Mouse (Mus musculus) myocyte (in vitro differentiated cells): ENCODE data around the gene Rnf152. TPM values are rescaled to one million over a fixed set of nuclear protein-coding genes. Genes with fewer than 3 reads are reported as not detected.

ENCODE experiments used
- H3K27me3 ChIP-seq: one replicate; pipeline ENCODE4 v1.6.1; 2011; ENCODE audit not compliant: control insufficient read depth, insufficient read depth, insufficient read length
- H3K36me3 ChIP-seq: one replicate; pipeline ENCODE4 v1.6.1; 2011; ENCODE audit not compliant: control insufficient read depth, insufficient read depth
- H3K4me2 ChIP-seq: one replicate; pipeline ENCODE4 v1.6.1; 2011; ENCODE audit warnings: low read depth, control low read depth
- H3K4me3 ChIP-seq: one replicate; pipeline ENCODE4 v1.5.1; 2011; ENCODE audit warnings: mild to moderate bottlenecking, control low read depth, moderate library complexity
- H3K79me2 ChIP-seq: one replicate; pipeline ENCODE4 v1.6.1; 2011; ENCODE audit not compliant: control insufficient read depth, insufficient read depth
- H3ac ChIP-seq: one replicate; pipeline ENCODE4 v1.6.1; 2011; ENCODE audit not compliant: control insufficient read depth, insufficient read length
- CEBPB ChIP-seq: IDR thresholded peaks from 2 replicates; pipeline ENCODE4 v1.6.1; 2011; ENCODE audit warnings: mild to moderate bottlenecking, moderate library complexity; ENCODE audit not compliant: poor library complexity, insufficient read depth, severe bottlenecking
- E2F4 ChIP-seq: IDR thresholded peaks from one replicate; pipeline ENCODE4 v1.6.1; 2011; ENCODE audit warnings: mild to moderate bottlenecking, control low read depth, moderate library complexity; ENCODE audit not compliant: insufficient read depth
- MAX ChIP-seq: IDR thresholded peaks from one replicate; pipeline ENCODE4 v1.6.1; 2011; ENCODE audit warnings: low read depth, mild to moderate bottlenecking, control low read depth
- MYOD1 ChIP-seq, 3 experiments: IDR thresholded peaks; one replicate each; pipeline ENCODE4 v1.6.1; 2011; ENCODE audit warnings: control low read depth in 2 of 3, low read depth in 2 of 3, mild to moderate bottlenecking in 2 of 3, moderate library complexity in 1 of 3; ENCODE audit not compliant: insufficient read length in 2 of 3, control insufficient read depth in 1 of 3
- MYOG ChIP-seq, 3 experiments: IDR thresholded peaks; one replicate each; pipeline ENCODE4 v1.6.1; 2011; ENCODE audit warnings: control low read depth in 2 of 3, low read depth in 2 of 3, mild to moderate bottlenecking in 2 of 3; ENCODE audit not compliant: insufficient read length in 2 of 3, control insufficient read depth in 1 of 3, insufficient read depth in 1 of 3
- POLR2A ChIP-seq: IDR thresholded peaks from one replicate; pipeline ENCODE4 v1.6.1; 2011; ENCODE audit warnings: low read depth, mild to moderate bottlenecking, control low read depth, moderate library complexity; ENCODE audit not compliant: insufficient read length
- POLR2AphosphoS2 ChIP-seq: IDR thresholded peaks from one replicate; pipeline ENCODE4 v1.6.1; 2011; ENCODE audit warnings: low read depth, control low read depth; ENCODE audit not compliant: insufficient read length
- REST ChIP-seq: IDR thresholded peaks from one replicate; pipeline ENCODE4 v1.6.1; 2011; ENCODE audit warnings: mild to moderate bottlenecking, control low read depth, moderate library complexity; ENCODE audit not compliant: insufficient read depth, insufficient read length
- SRF ChIP-seq: IDR thresholded peaks from one replicate; pipeline ENCODE4 v1.6.1; 2011; ENCODE audit warnings: low read depth; ENCODE audit not compliant: control insufficient read depth, insufficient read length
- TCF12 ChIP-seq: IDR thresholded peaks from one replicate; pipeline ENCODE4 v1.6.1; 2011; ENCODE audit warnings: mild to moderate bottlenecking, control low read depth; ENCODE audit not compliant: poor library complexity, insufficient read depth, severe bottlenecking
- TCF3 ChIP-seq: IDR thresholded peaks from one replicate; pipeline ENCODE4 v1.6.1; 2011; ENCODE audit warnings: low read depth, control low read depth; ENCODE audit not compliant: insufficient read length
- USF1 ChIP-seq: IDR thresholded peaks from one replicate; pipeline ENCODE4 v1.6.1; 2011; ENCODE audit warnings: low read depth, mild to moderate bottlenecking, control low read depth, moderate library complexity
- polyA plus RNA-seq: library from polyadenylated mRNA; unstranded; fragments of >200 nt; fragmentation: generic; extraction: Trizol; gene quantifications from one replicate; pipeline ENCODE4 v1.2.1, GENCODE M21; 2012; ENCODE audit warnings: missing spikeins

Gene Rnf152
- polyA plus RNA-seq, 1 experiment = 0.01 TPM

DNA sequence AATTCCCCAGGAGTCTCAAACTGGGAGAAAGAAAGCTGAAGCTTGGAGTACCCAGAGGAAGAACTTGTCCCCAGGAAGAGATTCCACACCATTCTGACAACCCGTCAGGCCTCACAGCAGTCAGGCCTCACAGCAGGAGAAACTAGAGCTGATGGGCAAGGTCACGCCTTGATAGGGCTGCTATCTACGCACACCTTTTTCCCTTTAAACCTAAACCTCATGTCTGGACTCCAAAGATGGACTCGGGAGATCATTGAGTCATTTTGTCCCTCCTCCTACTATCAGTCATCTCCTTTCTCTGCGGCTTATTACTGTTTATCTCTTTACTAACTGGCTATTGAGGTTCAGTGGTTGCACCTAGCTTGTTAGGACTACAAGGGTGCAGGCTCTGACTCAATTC is 96.3 kb downstream of the Rnf152 start:
- H3K36me3 ChIP-seq = no peaks in the 10 kb centered on the region
- H3K4me3 ChIP-seq = no peak overlapping the region
- TF ChIP-seq USF1 (no peak), TCF12 (no peak), POLR2A (no peak), MYOD1 (IDR thresholded peaks at IDR 0.05; ENCODE audit: control insufficient read depth in 1 of 3, insufficient read length in 2 of 3, low read depth in 2 of 3) (no peak), REST (no peak), CEBPB (no peak), MYOG (IDR thresholded peaks at IDR 0.05; ENCODE audit: control insufficient read depth in 1 of 3, insufficient read depth in 1 of 3, insufficient read length in 2 of 3, low read depth in 2 of 3) (no peak), E2F4 (no peak), SRF (no peak), MAX (no peak)
- no peaks in the 10 kb centered on the region for H3K79me2 ChIP-seq
- no peaks in the 10 kb centered on the region for H3K27me3 ChIP-seq
- no peak overlapping the region for H3K4me2 ChIP-seq
- no peak overlapping the region for H3ac ChIP-seq

DNA sequence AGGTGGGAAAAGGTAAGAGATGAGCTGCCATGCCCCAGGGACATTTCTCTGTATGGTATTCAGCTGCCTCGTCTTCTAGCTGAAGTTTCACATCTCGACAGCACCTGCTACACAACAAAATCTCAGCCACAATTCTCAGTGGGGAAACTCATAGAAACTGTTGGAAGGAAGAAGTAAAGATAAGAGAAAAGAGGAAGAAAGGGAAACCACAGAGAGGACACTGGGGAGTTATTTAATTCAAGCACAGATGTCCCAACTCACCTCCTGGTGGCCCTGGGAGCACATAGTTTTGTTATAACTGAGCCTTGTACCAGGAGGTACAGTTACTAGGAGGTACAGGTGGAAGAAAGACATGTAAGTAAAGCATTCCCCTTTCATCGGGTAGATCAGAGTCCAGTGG is 99.3 kb downstream of the Rnf152 start:
- H3K4me2 ChIP-seq = no peak overlapping the region
- H3K36me3 ChIP-seq = no peaks in the 10 kb centered on the region
- no peak overlapping the region for H3ac ChIP-seq
- H3K27me3 ChIP-seq = no peaks in the 10 kb centered on the region
- H3K4me3 ChIP-seq = no peak overlapping the region
- TF ChIP-seq MYOD1 (IDR thresholded peaks at IDR 0.05; ENCODE audit: control insufficient read depth in 1 of 3, insufficient read length in 2 of 3, low read depth in 2 of 3) = no peak
- TF ChIP-seq E2F4 = no peak
- no peak for TF ChIP-seq MYOG (IDR thresholded peaks at IDR 0.05; ENCODE audit: control insufficient read depth in 1 of 3, insufficient read depth in 1 of 3, insufficient read length in 2 of 3, low read depth in 2 of 3)
- no peak for TF ChIP-seq TCF12
- TF ChIP-seq POLR2AphosphoS2 = no peak
- no peak for TF ChIP-seq POLR2A
- no peak for TF ChIP-seq CEBPB
- H3K79me2 ChIP-seq = no peaks in the 10 kb centered on the region

DNA sequence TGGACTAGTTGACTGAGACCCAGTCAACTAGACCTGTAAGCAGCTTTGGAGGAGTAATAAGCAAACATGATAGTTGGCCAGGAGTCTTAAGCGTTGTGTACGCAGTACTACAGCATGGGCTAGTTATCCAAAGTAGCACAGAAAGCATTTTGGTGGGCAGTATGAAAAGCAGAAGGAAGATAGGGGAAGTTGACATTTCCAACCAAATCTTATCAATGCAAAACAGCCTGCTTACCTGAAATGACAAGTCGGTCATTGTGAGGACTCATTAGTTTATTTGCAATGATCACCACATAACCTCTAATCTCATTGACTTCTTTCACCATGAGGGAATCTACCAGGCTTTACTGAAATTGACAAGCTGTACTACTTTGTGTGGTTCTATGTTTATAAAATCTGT is 107.3 kb downstream of the Rnf152 start:
- no peaks in the 10 kb centered on the region for H3K27me3 ChIP-seq
- H3K4me2 ChIP-seq = no peak overlapping the region
- TF ChIP-seq USF1 (no peak), MAX (no peak), MYOG (IDR thresholded peaks at IDR 0.05; ENCODE audit: control insufficient read depth in 1 of 3, insufficient read depth in 1 of 3, insufficient read length in 2 of 3, low read depth in 2 of 3) (no peak), TCF12 (no peak), CEBPB (no peak)
- no peak overlapping the region for H3ac ChIP-seq
- no peaks in the 10 kb centered on the region for H3K79me2 ChIP-seq
- no peaks in the 10 kb centered on the region for H3K36me3 ChIP-seq
- no peak overlapping the region for H3K4me3 ChIP-seq

DNA sequence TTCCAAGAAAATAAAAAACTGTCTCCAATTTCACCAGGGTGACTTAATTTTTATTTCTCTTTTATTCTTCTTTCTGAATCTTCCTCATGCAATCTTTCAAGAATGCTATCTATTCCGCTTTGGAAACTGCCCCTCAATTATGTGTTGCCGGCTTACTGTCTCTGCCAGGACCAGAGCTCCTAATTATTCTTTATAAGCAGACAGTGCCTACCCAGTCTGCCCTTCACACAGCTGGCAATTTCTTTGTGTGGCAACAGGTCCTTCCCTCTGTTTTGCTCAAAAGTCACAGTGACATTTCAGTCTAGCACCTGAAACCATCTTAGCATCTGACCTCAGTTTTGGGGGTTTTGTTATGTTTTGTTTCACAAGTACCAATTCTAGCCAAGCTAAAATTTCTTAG is 109.9 kb downstream of the Rnf152 start:
- Histone ChIP-seq H3K79me2 (no peaks in the 10 kb centered on the region), H3K4me2 (no peak overlapping the region), H3K36me3 (no peaks in the 10 kb centered on the region), H3ac (no peak overlapping the region), H3K4me3 (no peak overlapping the region), H3K27me3 (no peaks in the 10 kb centered on the region)
- TF ChIP-seq MYOG (IDR thresholded peaks at IDR 0.05; ENCODE audit: control insufficient read depth in 1 of 3, insufficient read depth in 1 of 3, insufficient read length in 2 of 3, low read depth in 2 of 3) = no peak
- TF ChIP-seq TCF3 = no peak
- TF ChIP-seq POLR2AphosphoS2 = no peak

DNA sequence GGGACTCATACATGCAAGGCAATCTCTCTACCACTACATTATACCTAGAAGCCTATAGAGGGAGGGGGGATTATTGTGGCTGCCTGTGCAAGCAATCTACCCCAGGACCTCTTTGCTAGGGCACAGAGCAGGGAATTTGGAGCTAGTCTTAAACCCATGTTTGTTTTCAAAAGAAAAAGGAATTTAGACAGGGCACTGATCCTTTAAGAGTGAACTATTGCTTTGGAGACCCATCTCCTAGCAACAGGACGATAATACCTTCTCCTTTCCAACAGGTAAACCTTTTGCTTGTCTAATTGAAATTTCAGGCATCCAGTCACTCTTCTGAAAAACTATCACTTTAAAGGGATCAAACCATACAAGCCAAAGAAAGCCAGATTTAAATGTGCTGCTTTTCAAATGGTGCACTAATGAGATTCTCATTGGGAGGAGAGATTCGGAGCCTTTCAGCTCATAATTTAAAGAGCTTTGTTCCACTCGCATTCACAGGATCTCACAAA is 110.4 kb downstream of the Rnf152 start:
- TF ChIP-seq USF1 (no peak), E2F4 (no peak), TCF3 (no peak), MAX (no peak), MYOD1 (IDR thresholded peaks at IDR 0.05; ENCODE audit: control insufficient read depth in 1 of 3, insufficient read length in 2 of 3, low read depth in 2 of 3) (no peak), REST (no peak), CEBPB (no peak), POLR2AphosphoS2 (no peak), MYOG (IDR thresholded peaks at IDR 0.05; ENCODE audit: control insufficient read depth in 1 of 3, insufficient read depth in 1 of 3, insufficient read length in 2 of 3, low read depth in 2 of 3) (no peak), TCF12 (no peak), SRF (no peak), POLR2A (no peak)
- Histone ChIP-seq H3K4me2 (no peak overlapping the region), H3K4me3 (no peak overlapping the region), H3K27me3 (no peaks in the 10 kb centered on the region), H3K79me2 (no peaks in the 10 kb centered on the region), H3ac (no peak overlapping the region), H3K36me3 (no peaks in the 10 kb centered on the region)
